Mouse (Mus musculus) midbrain, embryonic 12.5 days (tissue): Measurements from ENCODE around the gene Cpxm2. TPM values are rescaled to one million over a fixed set of nuclear protein-coding genes. Genes with fewer than 3 reads are reported as not detected.

Source experiments
- ATAC-seq: fragments of 200-750 bp; cut with Nextera tagmentation; 2 replicates; pipeline ENCODE4 v1.8.0; 2017; ENCODE audit warnings: low read depth, moderate TSS enrichment, moderate library complexity; ENCODE audit not compliant: low FRiP score
- H3K27ac ChIP-seq: fragments of 300-500 bp; sonication (generic); replicated peaks from 2 replicates; pipeline ENCODE4 v1.5.1; 2016; ENCODE audit warnings: mild to moderate bottlenecking
- H3K27me3 ChIP-seq: fragments of 300-500 bp; sonication (generic); 2 replicates; pipeline ENCODE4 v1.6.1; 2016; ENCODE audit warnings: mild to moderate bottlenecking
- H3K36me3 ChIP-seq: fragments of 300-500 bp; sonication (generic); 2 replicates; pipeline ENCODE4 v1.6.1; 2016
- H3K4me1 ChIP-seq: fragments of 300-500 bp; sonication (generic); 2 replicates; pipeline ENCODE4 v1.6.1; 2016
- H3K4me2 ChIP-seq: fragments of 300-500 bp; sonication (generic); replicated peaks from 2 replicates; pipeline ENCODE4 v1.6.1; 2016; ENCODE audit warnings: mild to moderate bottlenecking, moderate library complexity
- H3K4me3 ChIP-seq: fragments of 300-500 bp; sonication (generic); 2 replicates; pipeline ENCODE4 v1.5.1; 2016; ENCODE audit warnings: mild to moderate bottlenecking
- H3K9ac ChIP-seq: fragments of 300-500 bp; sonication (generic); replicated peaks from 2 replicates; pipeline ENCODE4 v1.6.1; 2016; ENCODE audit warnings: mild to moderate bottlenecking, moderate library complexity
- H3K9me3 ChIP-seq: fragments of 300-500 bp; sonication (generic); 2 replicates; pipeline ENCODE4 v1.6.1; 2016; ENCODE audit warnings: mild to moderate bottlenecking
- WGBS: fragments of 180-500 bp; shearing (Covaris S2); methylation state at CpG from one replicate; pipeline ENCODE4 v1.1.7; 2016; 5-methylcytosine and 5-hydroxymethylcytosine counted together
- polyA plus RNA-seq: library from polyadenylated mRNA; unstranded; fragments of >200 nt; fragmentation: Nextera tagmentation; extraction: Ambion mirVana; gene quantifications from 2 replicates; pipeline ENCODE4 v1.2.1, GENCODE M21; 2016

Gene Cpxm2
- polyA plus RNA-seq, 1 experiment from 2014 or later, result 4.3 TPM

DNA sequence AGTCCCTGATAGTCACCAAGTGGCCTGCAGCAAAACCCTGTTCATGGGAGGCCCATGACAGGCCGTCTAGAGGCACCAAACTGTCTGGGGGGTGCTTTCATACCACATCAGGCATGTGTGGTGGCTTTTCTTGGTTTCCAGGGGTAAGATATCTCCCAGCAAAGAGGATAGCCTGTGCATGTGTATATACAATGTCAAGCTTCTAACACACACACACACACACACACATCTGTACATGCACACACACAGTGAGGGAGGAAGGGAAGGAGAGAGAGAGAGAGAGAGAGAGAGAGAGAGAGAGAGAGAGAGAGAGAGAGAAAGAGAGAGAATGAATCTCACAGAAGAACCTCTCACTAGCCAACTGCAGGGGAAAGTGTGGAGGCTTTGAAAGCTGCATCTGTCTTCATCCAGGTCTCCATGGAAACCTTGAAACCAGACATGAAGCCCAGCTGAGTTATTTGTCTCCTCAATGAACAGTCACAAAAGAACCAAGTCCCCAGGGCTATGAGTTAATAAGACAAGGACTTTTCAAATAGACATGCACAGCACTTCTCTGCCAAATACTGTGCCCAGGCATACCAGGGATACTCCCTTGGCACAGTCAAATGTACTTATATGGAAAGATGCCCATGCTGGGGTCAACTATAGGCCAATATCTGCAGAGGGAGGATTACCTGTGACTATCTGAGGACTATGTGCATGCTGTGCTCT is 141.4 kb downstream of the Cpxm2 start:
- Histone ChIP-seq H3K9me3 (no peaks in the 10 kb centered on the region), H3K27ac (no peak overlapping the region), H3K4me3 (no peak overlapping the region), H3K4me2 (no peak overlapping the region), H3K27me3 (no peaks in the 10 kb centered on the region; the same call in 1 of the 2 replicates), H3K4me1 (peaks cover 16% of the 10 kb centered on the region), H3K9ac (no peak overlapping the region), H3K36me3 (no peaks in the 10 kb centered on the region)
- WGBS, result 13% methylated on average over 1 of the region's 1 CpGs
- ATAC-seq, result no peak

- Histone ChIP-seq H3K4me3 (no peak overlapping the region), H3K4me1 (peaks cover 16% of the 10 kb centered on the region), H3K9me3 (no peaks in the 10 kb centered on the region), H3K27ac (no peak overlapping the region), H3K4me2 (no peak overlapping the region), H3K27me3 (no peaks in the 10 kb centered on the region; the same call in 1 of the 2 replicates), H3K9ac (no peak overlapping the region), H3K36me3 (no peaks in the 10 kb centered on the region)
- no peak for ATAC-seq
- 86% methylated on average over 7 of the region's 7 CpGs for WGBS
Observed at GRCm38 (mm10) chr7:132009002-132009401, 145.5 kb downstream of the Cpxm2 start.

DNA sequence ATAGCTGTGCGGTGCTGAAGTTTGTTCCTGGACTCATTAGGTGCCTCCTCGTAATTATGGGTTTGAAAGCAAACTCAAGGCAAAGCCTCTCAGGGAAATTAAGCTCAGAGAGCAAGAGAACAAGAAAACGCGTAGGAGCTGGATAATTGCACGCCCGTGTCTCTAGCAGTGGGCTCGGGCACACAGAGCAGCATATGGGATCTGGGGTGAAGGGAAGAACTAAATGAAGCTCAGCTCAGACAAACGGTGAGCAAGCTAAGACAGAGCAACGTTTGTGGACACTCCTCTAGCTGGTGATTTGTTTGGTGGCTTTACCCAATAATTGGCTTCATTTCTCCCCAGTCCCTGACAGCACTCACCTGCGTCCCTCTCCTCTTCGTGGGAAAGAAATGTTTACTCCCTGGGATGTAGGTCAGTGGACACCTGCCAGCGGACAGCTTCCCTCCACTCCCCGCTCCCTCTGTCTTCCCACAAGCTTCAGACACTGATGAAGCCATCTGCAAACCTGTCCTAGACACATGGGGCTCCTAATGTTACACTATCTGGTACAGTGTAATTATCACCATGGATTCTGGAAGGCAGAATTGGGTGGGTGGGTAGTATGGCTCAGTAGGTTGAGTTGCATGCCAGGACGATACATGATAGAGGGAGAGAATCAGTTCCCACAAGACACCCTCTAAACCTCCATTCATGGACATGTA is 148.4 kb downstream of the Cpxm2 start:
- Histone ChIP-seq H3K9me3 (no peaks in the 10 kb centered on the region), H3K4me2 (no peak overlapping the region), H3K27ac (no peak overlapping the region), H3K4me3 (no peak overlapping the region), H3K9ac (no peak overlapping the region), H3K36me3 (no peaks in the 10 kb centered on the region), H3K27me3 (no peaks in the 10 kb centered on the region; the same call in 1 of the 2 replicates), H3K4me1 (no peaks in the 10 kb centered on the region)
- 75% methylated on average over 14 of the region's 14 CpGs for WGBS
- ATAC-seq, result no peak

DNA sequence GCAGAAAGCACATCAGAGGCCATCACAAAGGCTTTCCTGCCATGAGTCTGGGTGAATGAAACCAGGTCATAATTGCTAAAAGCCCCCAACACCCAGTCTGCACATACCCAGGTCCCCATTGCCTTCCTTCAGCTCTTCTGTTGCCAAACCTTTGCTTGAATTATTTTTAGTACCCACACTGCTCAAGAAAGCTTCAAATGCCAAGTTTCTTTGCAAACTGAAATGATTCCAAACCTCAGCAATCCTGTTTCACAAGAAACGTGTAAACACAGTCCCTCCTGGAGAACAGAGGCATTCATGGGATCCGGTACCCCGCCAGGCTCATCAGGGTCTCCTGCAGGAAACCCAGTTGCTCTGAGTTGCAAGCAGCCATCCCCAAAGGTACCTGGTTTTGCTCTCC is 161.7 kb downstream of the Cpxm2 start:
- no peak for ATAC-seq
- H3K27ac ChIP-seq, result no peak overlapping the region
- H3K9ac ChIP-seq, result no peak overlapping the region
- H3K27me3 ChIP-seq, result no peaks in the 10 kb centered on the region
- H3K36me3 ChIP-seq, result no peaks in the 10 kb centered on the region
- WGBS, result 74% methylated on average over 3 of the region's 3 CpGs
- no peaks in the 10 kb centered on the region for H3K4me1 ChIP-seq
- no peak overlapping the region for H3K4me3 ChIP-seq
- H3K4me2 ChIP-seq, result no peak overlapping the region
- H3K9me3 ChIP-seq, result 0 out of 2 replicates have a peak, but pooled peaks cover 2% of the 10 kb centered on the region

GRCm38 (mm10) chr7:131992226-131992625 is 162.3 kb downstream of the Cpxm2 start:
- Histone ChIP-seq H3K9ac (no peak overlapping the region), H3K4me2 (no peak overlapping the region), H3K27me3 (no peaks in the 10 kb centered on the region), H3K4me1 (no peaks in the 10 kb centered on the region), H3K9me3 (0 out of 2 replicates have a peak, but pooled peaks cover 2% of the 10 kb centered on the region), H3K36me3 (no peaks in the 10 kb centered on the region), H3K27ac (no peak overlapping the region), H3K4me3 (no peak overlapping the region)
- WGBS, result 66% methylated on average over 1 of the region's 1 CpGs
- ATAC-seq, result no peak

DNA sequence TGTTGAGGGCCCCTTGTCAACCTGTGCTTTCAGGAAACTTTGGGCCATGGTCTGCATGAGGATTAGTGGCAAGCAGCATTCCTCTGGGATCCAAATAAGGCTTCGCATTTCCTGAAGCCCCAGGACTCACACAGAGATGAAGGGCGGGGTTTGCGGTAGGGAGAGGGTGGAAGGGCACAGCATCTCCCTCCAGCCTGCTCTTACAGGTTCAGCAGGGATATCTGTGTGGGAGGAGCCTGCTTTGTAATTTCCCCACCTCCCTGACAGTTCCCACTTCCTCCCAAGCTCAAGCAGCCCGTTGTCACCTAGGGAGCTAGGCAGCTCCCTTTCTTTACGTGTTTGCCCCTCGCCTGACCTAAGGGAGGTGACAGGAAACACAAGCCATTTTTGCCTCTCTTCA is 165.5 kb downstream of the Cpxm2 start:
- H3K9ac ChIP-seq, result no peak overlapping the region
- no peaks in the 10 kb centered on the region for H3K4me1 ChIP-seq
- no peak overlapping the region for H3K27ac ChIP-seq
- H3K4me2 ChIP-seq, result no peak overlapping the region
- 36% methylated on average over 6 of the region's 6 CpGs for WGBS
- no peaks in the 10 kb centered on the region for H3K36me3 ChIP-seq
- H3K27me3 ChIP-seq, result no peaks in the 10 kb centered on the region
- no peak overlapping the region for H3K4me3 ChIP-seq
- no peaks in the 10 kb centered on the region for H3K9me3 ChIP-seq
- ATAC-seq, result no peak

Other genes with a start within 250 kb of the Cpxm2 start
- 0.39 and 0.46 TPM in 2 replicates for gene Gpr26, start 188.3 kb downstream of the Cpxm2 start, polyA plus RNA-seq
- gene Chst15, start 162.5 kb upstream of the Cpxm2 start, polyA plus RNA-seq, result 27.5 and 28.0 TPM in 2 replicates